Mouse (Mus musculus) effector memory CD4-positive, alpha-beta T cell, adult 5 months (primary cell): ENCODE data around the gene Olfr1157. TPM values are rescaled to one million over a fixed set of nuclear protein-coding genes. Genes with fewer than 3 reads are reported as not detected.

Experiments
- polyA plus RNA-seq: library from polyadenylated mRNA; unstranded; fragments of 100-300 nt; shearing (Covaris generic); gene quantifications from one replicate; pipeline ENCODE4 v1.2.1, GENCODE M21; 2017

The Olfr1157 gene
- polyA plus RNA-seq, result not detected

DNA sequence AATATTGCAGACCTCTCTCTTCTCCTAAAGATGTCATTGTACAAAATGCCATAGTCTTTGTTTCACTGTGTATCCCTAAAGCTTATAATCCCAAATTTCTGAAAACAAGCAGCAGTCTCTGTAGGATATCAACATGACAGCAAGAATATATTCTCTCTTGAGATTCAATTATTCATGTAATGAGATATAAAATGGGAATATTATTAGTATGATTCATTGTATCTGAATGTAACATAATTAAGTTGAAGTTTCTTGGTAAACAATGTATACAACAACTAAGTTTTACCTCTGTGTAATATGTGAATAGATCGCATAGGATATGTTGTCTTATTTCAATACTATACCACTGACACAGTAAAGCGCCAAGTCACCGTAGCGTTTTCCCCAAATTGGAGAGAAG lies at the start of gene Olfr1157:
Olfr1157 (minus strand) TSS at position 101 of the 400 bp plus-strand sequence.

GRCm38 (mm10) chr2:88007515-88008318 lies 39.6 kb upstream of the Olfr1157 start, which contains the start of gene Olfr1160:
Gene Olfr1160 (minus strand): TSS chr2:88008268.

GRCm38 (mm10) chr2:87989813-87990212 lies 21.7 kb upstream of the Olfr1157 start, which contains the start of gene Olfr1158:
Gene Olfr1158 (plus strand): TSS chr2:87990113.

DNA sequence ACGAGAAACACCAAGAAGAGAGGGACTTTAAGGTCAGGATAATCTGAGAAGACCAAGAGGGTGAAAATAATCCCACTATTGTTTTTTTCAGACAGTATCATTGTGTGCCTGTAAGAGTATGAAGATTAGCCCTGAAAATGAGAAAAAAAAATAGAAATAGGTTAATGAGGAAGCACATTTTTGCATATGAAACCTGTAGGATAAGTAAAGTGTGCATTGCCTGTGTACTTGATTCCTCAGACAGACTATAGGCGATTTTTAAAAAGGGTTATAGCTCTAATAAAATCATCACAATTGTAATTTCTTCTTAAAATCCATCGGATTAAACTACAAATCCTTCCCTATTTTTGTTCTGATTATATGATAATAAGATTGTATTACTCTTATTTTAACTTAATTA lies 6.5 kb upstream of the Olfr1157 start, which contains the start of gene Olfr74:
Olfr74 (minus strand) TSS at position 101 of the 400 bp plus-strand sequence.

GRCm38 (mm10) chr2:87953000-87953399 lies 15.1 kb downstream of the Olfr1157 start, which contains the start of gene Olfr1156:
Gene Olfr1156 (minus strand): TSS chr2:87953100.

GRCm38 (mm10) chr2:87945037-87945436 lies 23.1 kb downstream of the Olfr1157 start, which contains the start of gene Olfr1155:
Gene Olfr1155 (minus strand): TSS chr2:87945137.

Other genes with a start within 250 kb of the Olfr1157 start
- not detected for gene Olfr1138, start 228.3 kb downstream of the Olfr1157 start, polyA plus RNA-seq
- not detected for gene Olfr1140, start 224.5 kb downstream of the Olfr1157 start, polyA plus RNA-seq
- not detected for gene Olfr1141, start 214.3 kb downstream of the Olfr1157 start, polyA plus RNA-seq
- gene Olfr152, start 188.8 kb downstream of the Olfr1157 start, polyA plus RNA-seq, result not detected
- not detected for gene Olfr1143, start 167.7 kb downstream of the Olfr1157 start, polyA plus RNA-seq
- not detected for gene Olfr1145, start 158.5 kb downstream of the Olfr1157 start, polyA plus RNA-seq
- not detected for gene Olfr1148, start 137.8 kb downstream of the Olfr1157 start, polyA plus RNA-seq
- gene Olfr1150-ps1, start 124.3 kb downstream of the Olfr1157 start, polyA plus RNA-seq, result not detected
- not detected for gene Olfr1151, start 112.4 kb downstream of the Olfr1157 start, polyA plus RNA-seq
- 0.07 TPM for gene Olfr1152, start 101.8 kb downstream of the Olfr1157 start, polyA plus RNA-seq
- not detected for gene Olfr1153, start 73.3 kb downstream of the Olfr1157 start, polyA plus RNA-seq
- not detected for gene Olfr1154, start 63.1 kb downstream of the Olfr1157 start, polyA plus RNA-seq
- not detected for gene Olfr1155, start 23.2 kb downstream of the Olfr1157 start, polyA plus RNA-seq
- 0.30 TPM for gene Olfr1156, start 15.2 kb downstream of the Olfr1157 start, polyA plus RNA-seq
- not detected for gene Olfr74, start 6.4 kb upstream of the Olfr1157 start, polyA plus RNA-seq
- not detected for gene Olfr1158, start 21.8 kb upstream of the Olfr1157 start, polyA plus RNA-seq
- gene Olfr1160, start 40.0 kb upstream of the Olfr1157 start, polyA plus RNA-seq, result 0.06 TPM
- not detected for gene Olfr1161, start 54.5 kb upstream of the Olfr1157 start, polyA plus RNA-seq
- not detected for gene Olfr73, start 69.4 kb upstream of the Olfr1157 start, polyA plus RNA-seq
- not detected for gene Olfr1162, start 82.8 kb upstream of the Olfr1157 start, polyA plus RNA-seq
- not detected for gene Olfr1163, start 103.5 kb upstream of the Olfr1157 start, polyA plus RNA-seq
- not detected for gene Olfr1164, start 125.7 kb upstream of the Olfr1157 start, polyA plus RNA-seq
- gene Olfr1166, start 160.0 kb upstream of the Olfr1157 start, polyA plus RNA-seq, result not detected
- gene Olfr1167, start 186.9 kb upstream of the Olfr1157 start, polyA plus RNA-seq, result not detected
- gene Olfr1168, start 213.6 kb upstream of the Olfr1157 start, polyA plus RNA-seq, result not detected